Mouse (Mus musculus): ENCODE data around the gene Tm7sf2. TPM values are rescaled to one million over a fixed set of nuclear protein-coding genes. Genes with fewer than 3 reads are reported as not detected.

The Tm7sf2 gene
- polyA plus RNA-seq, 1 experiment, result 14.0 TPM

DNA sequence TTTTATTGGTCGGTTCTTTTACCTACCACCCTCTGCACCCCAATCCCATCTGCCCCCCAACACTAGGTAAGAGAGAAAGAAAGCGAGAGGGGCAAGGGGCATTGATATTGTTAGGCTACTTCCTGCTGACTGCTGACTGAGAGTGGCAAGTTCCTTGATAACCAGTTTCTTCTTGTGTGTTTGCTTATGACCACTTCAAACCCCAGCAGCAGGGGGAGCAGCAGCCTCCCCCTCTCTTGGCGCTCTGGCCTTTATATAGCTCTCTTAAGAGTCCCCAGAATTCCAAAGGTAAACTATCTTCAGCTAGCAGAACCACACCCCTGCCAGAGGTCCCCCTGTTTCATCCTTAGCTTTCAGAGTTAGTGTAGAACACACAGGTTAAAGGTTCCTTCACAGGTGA lies 47.9 kb downstream of the Tm7sf2 start:
- WGBS, result 57% methylated on average over 3 of the region's 3 CpGs
- no peak for TF ChIP-seq POLR2A (IDR thresholded peaks at IDR 0.05; ENCODE audit: low read depth, low read length)
- no peak for TF ChIP-seq CTCF (IDR thresholded peaks at IDR 0.05; ENCODE audit: extremely low read depth, insufficient read depth, insufficient read length, insufficient replicate concordance)
- peaks cover 8% of the 10 kb centered on the region; the same call in 1 of the 2 replicates for H3K4me1 ChIP-seq (ENCODE audit: control insufficient read depth, insufficient read depth, insufficient read length)
- H3K4me3 ChIP-seq (ENCODE audit: extremely low read depth, insufficient read depth, insufficient read length), result no peak overlapping the region
- no peaks in the 10 kb centered on the region for H3K36me3 ChIP-seq (ENCODE audit: control insufficient read depth, insufficient read depth, low read length)
- no peak overlapping the region for H3K27ac ChIP-seq (ENCODE audit: insufficient read depth, low read length)
- H3K27me3 ChIP-seq (ENCODE audit: control insufficient read depth, insufficient read depth, low read length), result no peaks in the 10 kb centered on the region
- DNase-seq (ENCODE audit: low read depth in 1 of 2, low spot score in 2 of 2), result no peak

- TF ChIP-seq POLR2A (IDR thresholded peaks at IDR 0.05; ENCODE audit: low read depth, low read length) (no peak), CTCF (IDR thresholded peaks at IDR 0.05; ENCODE audit: extremely low read depth, insufficient read depth, insufficient read length, insufficient replicate concordance) (peak; percentile 90; the same call in 1 of the 2 replicates)
- H3K27ac ChIP-seq (ENCODE audit: insufficient read depth, low read length), result no peak overlapping the region
These were observed 49.8 kb downstream of the Tm7sf2 start for GRCm38 (mm10) chr19:6018142-6019089.

DNA sequence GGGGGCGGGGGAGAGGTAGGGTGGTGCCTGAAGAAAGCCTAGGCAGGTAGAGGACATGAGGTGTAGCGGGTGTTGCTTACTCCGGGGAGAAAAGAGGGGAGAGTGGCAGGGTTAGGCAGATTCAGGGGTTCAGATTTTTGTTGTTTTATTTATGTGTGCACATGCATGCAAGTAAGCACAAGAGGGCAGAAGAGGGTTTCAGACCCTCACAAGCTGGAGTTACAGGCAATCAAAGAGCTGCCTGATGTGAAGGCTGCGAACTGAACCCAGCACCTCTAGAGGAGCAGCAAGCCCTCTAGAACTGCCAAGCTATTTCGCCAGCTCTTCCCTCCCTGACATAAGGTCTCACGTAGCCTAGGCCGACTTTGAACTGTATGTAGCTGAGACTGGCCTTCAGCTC lies 51.6 kb downstream of the Tm7sf2 start:
- peaks cover 13% of the 10 kb centered on the region; the same call in 1 of the 2 replicates for H3K4me1 ChIP-seq (ENCODE audit: control insufficient read depth, insufficient read depth, insufficient read length)
- H3K36me3 ChIP-seq (ENCODE audit: control insufficient read depth, insufficient read depth, low read length), result 0 out of 2 replicates have a peak, but pooled peaks cover 2% of the 10 kb centered on the region
- no peaks in the 10 kb centered on the region for H3K27me3 ChIP-seq (ENCODE audit: control insufficient read depth, insufficient read depth, low read length)
- no peak overlapping the region for H3K27ac ChIP-seq (ENCODE audit: insufficient read depth, low read length)
- 79% methylated on average over 7 of the region's 7 CpGs for WGBS
- DNase-seq (ENCODE audit: low read depth in 1 of 2, low spot score in 2 of 2), result no peak
- H3K4me3 ChIP-seq (ENCODE audit: extremely low read depth, insufficient read depth, insufficient read length), result no peak overlapping the region
- no peak for TF ChIP-seq POLR2A (IDR thresholded peaks at IDR 0.05; ENCODE audit: low read depth, low read length)
- no peak for TF ChIP-seq CTCF (IDR thresholded peaks at IDR 0.05; ENCODE audit: extremely low read depth, insufficient read depth, insufficient read length, insufficient replicate concordance)

More at GRCm38 (mm10) chr19:6018142-6019089, 49.8 kb downstream of the Tm7sf2 start:
- DNase-seq (ENCODE audit: low read depth in 1 of 2, low spot score in 2 of 2), result peak; percentile 81 to 85
- Histone ChIP-seq H3K4me1 (ENCODE audit: control insufficient read depth, insufficient read depth, insufficient read length) (peaks cover 13% of the 10 kb centered on the region; the same call in 1 of the 2 replicates), H3K4me3 (ENCODE audit: extremely low read depth, insufficient read depth, insufficient read length) (no peak overlapping the region), H3K36me3 (ENCODE audit: control insufficient read depth, insufficient read depth, low read length) (0 out of 2 replicates have a peak, but pooled peaks cover under 1% of the 10 kb centered on the region), H3K27me3 (ENCODE audit: control insufficient read depth, insufficient read depth, low read length) (no peaks in the 10 kb centered on the region)
- 23% methylated on average over 15 of the region's 15 CpGs for WGBS

DNA sequence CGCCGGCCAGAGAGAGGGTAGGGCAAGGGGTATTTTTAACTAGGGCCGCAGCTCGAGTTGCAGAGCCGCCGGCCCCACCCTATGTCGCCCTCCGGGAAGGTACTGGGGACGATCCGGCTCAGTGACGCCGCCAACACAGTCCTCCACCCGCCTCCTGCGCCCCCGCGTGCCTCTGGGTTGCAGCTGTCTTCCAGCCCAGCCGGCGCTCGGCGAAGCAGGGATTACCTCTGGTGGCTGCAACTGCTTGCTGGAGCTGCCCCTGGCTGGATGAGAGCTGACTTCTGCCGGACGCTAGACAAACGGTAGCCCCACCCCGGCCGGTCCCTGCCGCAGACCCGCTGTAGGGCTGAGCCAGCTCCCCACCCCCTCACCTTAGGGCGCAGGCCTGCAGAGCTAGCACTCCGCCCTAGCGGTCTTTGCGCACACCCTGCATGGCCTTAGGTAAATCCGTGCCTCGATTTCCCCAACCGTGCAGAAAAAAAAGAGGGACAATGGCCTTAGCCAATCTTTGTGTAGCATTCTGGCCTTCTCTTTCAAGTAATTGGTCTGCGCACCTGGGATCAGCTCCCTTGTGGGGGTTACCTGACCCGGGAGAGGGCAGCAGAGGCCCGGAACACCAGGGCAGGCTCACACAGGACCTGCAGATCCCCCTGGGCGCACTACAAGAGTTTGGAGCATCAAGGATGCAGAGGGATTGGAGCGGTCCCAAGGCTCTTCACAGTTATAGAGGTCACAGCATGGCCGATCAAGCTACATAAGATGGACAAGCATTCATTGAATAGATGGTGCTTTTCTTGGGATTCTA lies 52.5 kb downstream of the Tm7sf2 start, which contains the start of gene Capn1:
Gene Capn1, minus strand, starts transcription at position 387 of the 805 bp plus-strand sequence.
- 7% methylated on average over 40 of the region's 40 CpGs for WGBS
- no peaks in the 10 kb centered on the region for H3K27me3 ChIP-seq (ENCODE audit: control insufficient read depth, insufficient read depth, low read length)
- TF ChIP-seq CTCF (IDR thresholded peaks at IDR 0.05; ENCODE audit: extremely low read depth, insufficient read depth, insufficient read length, insufficient replicate concordance), result no peak
- no peak for TF ChIP-seq POLR2A (IDR thresholded peaks at IDR 0.05; ENCODE audit: low read depth, low read length)
- H3K4me3 ChIP-seq (ENCODE audit: extremely low read depth, insufficient read depth, insufficient read length), result peak within 1 kb of the TSS; percentile 81
- peak in 1 of 2 experiments; percentile 59 for DNase-seq (ENCODE audit: low read depth in 1 of 2, low spot score in 2 of 2)
- peaks cover 6% of the 10 kb centered on the region for H3K36me3 ChIP-seq (ENCODE audit: control insufficient read depth, insufficient read depth, low read length)
- H3K4me1 ChIP-seq (ENCODE audit: control insufficient read depth, insufficient read depth, insufficient read length), result peaks cover 13% of the 10 kb centered on the region; the same call in 1 of the 2 replicates
- peak within 1 kb of the TSS; percentile 84 for H3K27ac ChIP-seq (ENCODE audit: insufficient read depth, low read length)

GRCm38 (mm10) chr19:6014991-6015510 lies 53.1 kb downstream of the Tm7sf2 start:
- Histone ChIP-seq H3K4me1 (ENCODE audit: control insufficient read depth, insufficient read depth, insufficient read length) (peaks cover 13% of the 10 kb centered on the region; the same call in 1 of the 2 replicates), H3K4me3 (ENCODE audit: extremely low read depth, insufficient read depth, insufficient read length) (peak overlapping the region; percentile 81), H3K36me3 (ENCODE audit: control insufficient read depth, insufficient read depth, low read length) (peaks cover 11% of the 10 kb centered on the region), H3K27ac (ENCODE audit: insufficient read depth, low read length) (peak overlapping the region; percentile 84), H3K27me3 (ENCODE audit: control insufficient read depth, insufficient read depth, low read length) (no peaks in the 10 kb centered on the region)
- 4% methylated on average over 15 of the region's 18 CpGs for WGBS
- TF ChIP-seq CTCF (IDR thresholded peaks at IDR 0.05; ENCODE audit: extremely low read depth, insufficient read depth, insufficient read length, insufficient replicate concordance) (no peak), POLR2A (IDR thresholded peaks at IDR 0.05; ENCODE audit: low read depth, low read length) (peak; percentile 22; the same call in 1 of the 2 replicates)
- peak in 1 of 2 experiments; percentile 36 for DNase-seq (ENCODE audit: low read depth in 1 of 2, low spot score in 2 of 2)

DNA sequence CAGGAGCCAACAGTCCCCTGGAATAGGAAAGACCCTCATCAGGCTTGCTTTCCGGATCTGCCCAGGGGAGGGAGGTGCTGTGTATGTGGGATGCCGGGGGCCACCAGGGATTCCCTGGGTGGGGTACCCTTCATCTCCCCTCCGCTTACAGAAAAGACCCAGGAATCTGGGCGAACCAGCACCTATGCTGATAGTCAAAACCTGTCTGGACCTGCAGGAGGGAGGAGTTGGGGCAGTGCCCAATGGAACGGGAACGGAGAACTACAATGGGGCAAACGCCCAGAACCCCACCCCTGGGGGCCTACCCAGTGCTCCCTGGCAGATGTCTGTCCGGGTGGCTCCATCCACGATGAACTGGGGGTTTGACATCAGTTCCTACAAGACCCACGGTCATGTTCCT lies 54.5 kb downstream of the Tm7sf2 start:
- no peaks in the 10 kb centered on the region for H3K27me3 ChIP-seq (ENCODE audit: control insufficient read depth, insufficient read depth, low read length)
- TF ChIP-seq POLR2A (IDR thresholded peaks at IDR 0.05; ENCODE audit: low read depth, low read length) (no peak), CTCF (IDR thresholded peaks at IDR 0.05; ENCODE audit: extremely low read depth, insufficient read depth, insufficient read length, insufficient replicate concordance) (no peak)
- peaks cover 17% of the 10 kb centered on the region for H3K36me3 ChIP-seq (ENCODE audit: control insufficient read depth, insufficient read depth, low read length)
- H3K27ac ChIP-seq (ENCODE audit: insufficient read depth, low read length), result no peak overlapping the region
- WGBS, result 96% methylated on average over 10 of the region's 10 CpGs
- H3K4me3 ChIP-seq (ENCODE audit: extremely low read depth, insufficient read depth, insufficient read length), result no peak overlapping the region
- H3K4me1 ChIP-seq (ENCODE audit: control insufficient read depth, insufficient read depth, insufficient read length), result peaks cover 13% of the 10 kb centered on the region; the same call in 1 of the 2 replicates
- DNase-seq (ENCODE audit: low read depth in 1 of 2, low spot score in 2 of 2), result no peak

Other genes starting within 250 kb of the Tm7sf2 start
- 42.3 and 43.9 TPM in 2 replicates for gene Frmd8, start 193.1 kb downstream of the Tm7sf2 start, polyA plus RNA-seq (2012; rRNA removed)
- gene Slc25a45, start 190.6 kb downstream of the Tm7sf2 start, polyA plus RNA-seq (2012; rRNA removed), result 36.6 and 37.6 TPM in 2 replicates
- gene Tigd3, start 174.2 kb downstream of the Tm7sf2 start, polyA plus RNA-seq (2012; rRNA removed), result 1.3 TPM in 2 replicates
- 59.9 and 74.8 TPM in 2 replicates for gene Dpf2, start 155.4 kb downstream of the Tm7sf2 start, polyA plus RNA-seq (2012; rRNA removed)
- gene Cdc42ep2, start 143.6 kb downstream of the Tm7sf2 start, polyA plus RNA-seq (2012; rRNA removed), result 8.1 and 8.2 TPM in 2 replicates
- 40.5 and 48.0 TPM in 2 replicates for gene Pola2, start 104.2 kb downstream of the Tm7sf2 start, polyA plus RNA-seq (2012; rRNA removed)
- gene Slc22a20, start 82.2 kb downstream of the Tm7sf2 start, polyA plus RNA-seq (2012; rRNA removed), result not detected in 2 replicates
- 50.8 and 53.0 TPM in 2 replicates for gene Capn1, start 52.5 kb downstream of the Tm7sf2 start, polyA plus RNA-seq (2012; rRNA removed)
- gene Syvn1, start 21.8 kb downstream of the Tm7sf2 start, polyA plus RNA-seq (2012; rRNA removed), result 108 and 124 TPM in 2 replicates
- 11.0 TPM in 2 replicates for gene Mrpl49, start 10.6 kb downstream of the Tm7sf2 start, polyA plus RNA-seq (2012; rRNA removed)
- 1,884 and 3,019 TPM in 2 replicates for gene Fau, start 10.5 kb downstream of the Tm7sf2 start, polyA plus RNA-seq (2012; rRNA removed)
- 38.5 and 61.3 TPM in 2 replicates for gene Znhit2, start 7.2 kb downstream of the Tm7sf2 start, polyA plus RNA-seq (2012; rRNA removed)
- 72.9 and 85.0 TPM in 2 replicates for gene Vps51, start 8.9 kb upstream of the Tm7sf2 start, polyA plus RNA-seq (2012; rRNA removed)
- gene Tmem262, start 11.7 kb upstream of the Tm7sf2 start, polyA plus RNA-seq (2012; rRNA removed), result 0.34 TPM in 1 of 2 replicates, not detected in the other
- 0.46 TPM in 1 of 2 replicates, not detected in the other for gene Gm28374, start 13.9 kb upstream of the Tm7sf2 start, polyA plus RNA-seq (2012; rRNA removed)
- gene Zfpl1, start 16.6 kb upstream of the Tm7sf2 start, polyA plus RNA-seq (2012; rRNA removed), result 66.9 and 85.9 TPM in 2 replicates
- gene Cdca5, start 16.6 kb upstream of the Tm7sf2 start, polyA plus RNA-seq (2012; rRNA removed), result 3.6 and 4.4 TPM in 2 replicates
- gene AC131692.1, start 26.0 kb upstream of the Tm7sf2 start, polyA plus RNA-seq (2012; rRNA removed), result 0.19 TPM in 1 of 2 replicates, not detected in the other
- gene Naaladl1, start 37.4 kb upstream of the Tm7sf2 start, polyA plus RNA-seq (2012; rRNA removed), result 0.49 and 0.60 TPM in 2 replicates
- 30.4 and 46.7 TPM in 2 replicates for gene Sac3d1, start 50.3 kb upstream of the Tm7sf2 start, polyA plus RNA-seq (2012; rRNA removed)
- 42.7 and 50.9 TPM in 2 replicates for gene Snx15, start 59.9 kb upstream of the Tm7sf2 start, polyA plus RNA-seq (2012; rRNA removed)
- gene Batf2, start 72.6 kb upstream of the Tm7sf2 start, polyA plus RNA-seq (2012; rRNA removed), result 8.0 and 10.8 TPM in 2 replicates
- 51.8 and 64.8 TPM in 2 replicates for gene Arl2, start 73.2 kb upstream of the Tm7sf2 start, polyA plus RNA-seq (2012; rRNA removed)
- gene Majin, start 116.0 kb upstream of the Tm7sf2 start, polyA plus RNA-seq (2012; rRNA removed), result 0.15 and 0.30 TPM in 2 replicates
- 0.42 and 0.57 TPM in 2 replicates for gene Gpha2, start 158.0 kb upstream of the Tm7sf2 start, polyA plus RNA-seq (2012; rRNA removed)
- 36.9 and 56.1 TPM in 2 replicates for gene Ppp2r5b, start 167.5 kb upstream of the Tm7sf2 start, polyA plus RNA-seq (2012; rRNA removed)
- 47.4 and 57.5 TPM in 2 replicates for gene Atg2a, start 173.3 kb upstream of the Tm7sf2 start, polyA plus RNA-seq (2012; rRNA removed)
- 285 and 377 TPM in 2 replicates for gene Ehd1, start 208.4 kb upstream of the Tm7sf2 start, polyA plus RNA-seq (2012; rRNA removed)
- 7.7 and 8.9 TPM in 2 replicates for gene Cdc42bpg, start 238.1 kb upstream of the Tm7sf2 start, polyA plus RNA-seq (2012; rRNA removed)